Mouse (Mus musculus) liver, embryonic 16.5 days (tissue): ENCODE results near the gene Ppp2r1b. TPM values are rescaled to one million over a fixed set of nuclear protein-coding genes. Genes with fewer than 3 reads are reported as not detected.

ENCODE experiments used
- ATAC-seq: fragments of 200-750 bp; cut with Nextera tagmentation; 2 replicates; pipeline ENCODE4 v1.8.0; 2017; ENCODE audit warnings: low read depth, mild to moderate bottlenecking, moderate number of reproducible peaks, moderate library complexity
- H3K27ac ChIP-seq: fragments of 300-500 bp; sonication (generic); 2 replicates; pipeline ENCODE4 v1.5.1; 2014; ENCODE audit warnings: mild to moderate bottlenecking, low read length
- H3K27me3 ChIP-seq: fragments of 300-500 bp; sonication (generic); 2 replicates; pipeline ENCODE4 v1.6.1; 2014; ENCODE audit warnings: low read depth, low read length, mixed read lengths; ENCODE audit not compliant: control insufficient read depth, insufficient read depth
- H3K36me3 ChIP-seq: fragments of 300-500 bp; sonication (generic); 2 replicates; pipeline ENCODE4 v1.6.1; 2014; ENCODE audit warnings: mild to moderate bottlenecking; ENCODE audit not compliant: control insufficient read depth, insufficient read depth
- H3K4me1 ChIP-seq: fragments of 300-500 bp; sonication (generic); 2 replicates; pipeline ENCODE4 v1.6.1; 2014; ENCODE audit warnings: low read depth, low read length, mixed read lengths; ENCODE audit not compliant: control insufficient read depth
- H3K4me2 ChIP-seq: fragments of 300-500 bp; sonication (generic); 2 replicates; pipeline ENCODE4 v1.6.1; 2014; ENCODE audit warnings: low read depth, low read length, mixed read lengths
- H3K4me3 ChIP-seq: fragments of 300-500 bp; sonication (generic); 2 replicates; pipeline ENCODE4 v1.5.1; 2014; ENCODE audit warnings: low read depth, mild to moderate bottlenecking, low read length
- H3K9ac ChIP-seq: fragments of 300-500 bp; sonication (generic); 2 replicates; pipeline ENCODE4 v1.6.1; 2014; ENCODE audit warnings: low read depth, low read length
- H3K9me3 ChIP-seq: fragments of 300-500 bp; sonication (generic); replicated peaks from 2 replicates; pipeline ENCODE4 v1.6.1; 2016; ENCODE audit warnings: low read length; ENCODE audit not compliant: control insufficient read depth
- WGBS: fragments of 180-500 bp; shearing (Covaris S2); extraction: QIAGEN DNeasy Blood & Tissue Kit; methylation state at CpG from one replicate; pipeline ENCODE4 v1.1.7; 2014; ENCODE audit not compliant: insufficient replicate concordance; 5-methylcytosine and 5-hydroxymethylcytosine counted together
- polyA plus RNA-seq: library from polyadenylated mRNA; unstranded; fragments of >200 nt; fragmentation: Nextera tagmentation; extraction: Ambion mirVana; gene quantifications from 2 replicates; pipeline ENCODE4 v1.2.1, GENCODE M21; 2015

The Ppp2r1b gene
- 59.4 and 63.0 TPM in 2 replicates for polyA plus RNA-seq

- Histone ChIP-seq H3K27ac (no peak within 1 kb of the TSS), H3K4me2 (no peak within 1 kb of the TSS), H3K9ac (no peak within 1 kb of the TSS), H3K9me3 (no peaks in the 10 kb centered on the region), H3K4me1 (peaks cover 27% of the 10 kb centered on the region), H3K27me3 (no peaks in the 10 kb centered on the region), H3K4me3 (no peak within 1 kb of the TSS), H3K36me3 (no peaks in the 10 kb centered on the region)
- 79% methylated on average over 3 of the region's 3 CpGs for WGBS
- ATAC-seq, result no peak
Measured at GRCm38 (mm10) chr9:50845081-50845480, at the start of gene Ppp2r1b. Gene Ppp2r1b (plus strand): TSS chr9:50845301.

GRCm38 (mm10) chr9:50796776-50797175 is 48.3 kb upstream of the Ppp2r1b start:
- WGBS, result 77% methylated on average over 8 of the region's 8 CpGs
- no peak overlapping the region for H3K9ac ChIP-seq
- H3K36me3 ChIP-seq, result peaks cover 2% of the 10 kb centered on the region; the same call in 1 of the 2 replicates
- peaks cover 6% of the 10 kb centered on the region for H3K4me1 ChIP-seq
- no peak overlapping the region for H3K27ac ChIP-seq
- H3K9me3 ChIP-seq, result no peaks in the 10 kb centered on the region
- H3K4me3 ChIP-seq, result no peak overlapping the region
- ATAC-seq, result no peak
- H3K4me2 ChIP-seq, result no peak overlapping the region
- no peaks in the 10 kb centered on the region for H3K27me3 ChIP-seq

GRCm38 (mm10) chr9:50797641-50798040 is 47.5 kb upstream of the Ppp2r1b start:
- Histone ChIP-seq H3K4me1 (peaks cover 15% of the 10 kb centered on the region), H3K9me3 (no peaks in the 10 kb centered on the region), H3K27ac (no peak overlapping the region), H3K27me3 (no peaks in the 10 kb centered on the region), H3K9ac (no peak overlapping the region), H3K4me3 (no peak overlapping the region), H3K4me2 (no peak overlapping the region), H3K36me3 (peaks cover 2% of the 10 kb centered on the region; the same call in 1 of the 2 replicates)
- no peak for ATAC-seq
- WGBS, result 77% methylated on average over 7 of the region's 7 CpGs

GRCm38 (mm10) chr9:50798368-50798767 is 46.7 kb upstream of the Ppp2r1b start:
- ATAC-seq, result no peak
- Histone ChIP-seq H3K27me3 (no peaks in the 10 kb centered on the region), H3K9ac (no peak overlapping the region), H3K4me2 (no peak overlapping the region), H3K27ac (no peak overlapping the region), H3K4me1 (peaks cover 22% of the 10 kb centered on the region), H3K9me3 (no peaks in the 10 kb centered on the region), H3K36me3 (peaks cover 2% of the 10 kb centered on the region; the same call in 1 of the 2 replicates), H3K4me3 (no peak overlapping the region)
- 67% methylated on average over 5 of the region's 5 CpGs for WGBS

GRCm38 (mm10) chr9:50800985-50801384 is 44.1 kb upstream of the Ppp2r1b start:
- H3K9ac ChIP-seq, result no peak overlapping the region
- H3K4me2 ChIP-seq, result no peak overlapping the region
- no peaks in the 10 kb centered on the region for H3K9me3 ChIP-seq
- peaks cover 41% of the 10 kb centered on the region for H3K4me1 ChIP-seq
- H3K4me3 ChIP-seq, result no peak overlapping the region
- H3K36me3 ChIP-seq, result no peaks in the 10 kb centered on the region; the same call in 1 of the 2 replicates
- H3K27me3 ChIP-seq, result no peaks in the 10 kb centered on the region
- H3K27ac ChIP-seq, result peak overlapping the region; percentile 95; the same call in 1 of the 2 replicates
- ATAC-seq, result no peak
- WGBS, result 48% methylated on average over 2 of the region's 2 CpGs

- H3K4me2 ChIP-seq, result peak overlapping the region; percentile 35
Measured at GRCm38 (mm10) chr9:50803055-50803671, 41.9 kb upstream of the Ppp2r1b start.

GRCm38 (mm10) chr9:50808471-50808870 is 36.6 kb upstream of the Ppp2r1b start:
- no peak overlapping the region for H3K9ac ChIP-seq
- peaks cover 61% of the 10 kb centered on the region for H3K4me1 ChIP-seq

More at GRCm38 (mm10) chr9:50803055-50803671, 41.9 kb upstream of the Ppp2r1b start:
- H3K9ac ChIP-seq, result peak overlapping the region; percentile 44
- H3K4me3 ChIP-seq, result no peak overlapping the region; the same call in 1 of the 2 replicates
- H3K27me3 ChIP-seq, result no peaks in the 10 kb centered on the region
- H3K4me1 ChIP-seq, result peaks cover 47% of the 10 kb centered on the region
- peak; percentile 98 for ATAC-seq
- peak overlapping the region; percentile 95 for H3K27ac ChIP-seq
- H3K36me3 ChIP-seq, result 0 out of 2 replicates have a peak, but pooled peaks cover 2% of the 10 kb centered on the region
- 32% methylated on average over 7 of the region's 7 CpGs for WGBS
- no peaks in the 10 kb centered on the region for H3K9me3 ChIP-seq

GRCm38 (mm10) chr9:50809146-50809545 is 36.0 kb upstream of the Ppp2r1b start:
- Histone ChIP-seq H3K4me3 (no peak overlapping the region), H3K9me3 (no peaks in the 10 kb centered on the region), H3K4me1 (peaks cover 61% of the 10 kb centered on the region), H3K27ac (peak overlapping the region; percentile 56), H3K4me2 (no peak overlapping the region), H3K9ac (no peak overlapping the region), H3K36me3 (peaks cover 15% of the 10 kb centered on the region), H3K27me3 (no peaks in the 10 kb centered on the region)
- ATAC-seq, result no peak
- WGBS, result 91% methylated on average over 13 of the region's 13 CpGs

More at GRCm38 (mm10) chr9:50808471-50808870, 36.6 kb upstream of the Ppp2r1b start:
- H3K9me3 ChIP-seq, result no peaks in the 10 kb centered on the region
- ATAC-seq, result no peak
- peaks cover 9% of the 10 kb centered on the region for H3K36me3 ChIP-seq
- H3K4me3 ChIP-seq, result no peak overlapping the region
- H3K27ac ChIP-seq, result peak overlapping the region; percentile 69
- H3K27me3 ChIP-seq, result no peaks in the 10 kb centered on the region
- WGBS, result 86% methylated on average over 6 of the region's 6 CpGs
- no peak overlapping the region for H3K4me2 ChIP-seq

GRCm38 (mm10) chr9:50811187-50811586 is 33.9 kb upstream of the Ppp2r1b start:
- Histone ChIP-seq H3K27ac (peak overlapping the region; percentile 97), H3K4me2 (peak overlapping the region; percentile 46), H3K9me3 (no peaks in the 10 kb centered on the region), H3K27me3 (no peaks in the 10 kb centered on the region), H3K4me3 (no peak overlapping the region), H3K36me3 (peaks cover 19% of the 10 kb centered on the region), H3K4me1 (peaks cover 59% of the 10 kb centered on the region), H3K9ac (peak overlapping the region; percentile 52)
- WGBS, result 31% methylated on average over 7 of the region's 7 CpGs
- peak; percentile 88 for ATAC-seq
